Mouse (Mus musculus) embryonic facial prominence, embryonic 10.5 days (tissue): ENCODE data around the gene Map4. TPM values are rescaled to one million over a fixed set of nuclear protein-coding genes. Genes with fewer than 3 reads are reported as not detected.
"Not testable (repeated sequence)": the region's sequence is repeated elsewhere in the genome, so short reads cannot be mapped to it uniquely, and the experiment has no call there.

Source experiments
- DNase-seq: peaks from one replicate; pipeline ENCODE4 v3.0.0-alpha.2; 2017; ENCODE audit warnings: low spot score
- H3K27ac ChIP-seq: fragments of 300-500 bp; sonication (generic); replicated peaks from 2 replicates; pipeline ENCODE4 v1.5.1; 2016; ENCODE audit warnings: mild to moderate bottlenecking
- H3K27me3 ChIP-seq: fragments of 300-500 bp; sonication (generic); replicated peaks from 2 replicates; pipeline ENCODE4 v1.6.1; 2016; ENCODE audit warnings: low read depth, mild to moderate bottlenecking; ENCODE audit not compliant: poor library complexity, severe bottlenecking
- H3K36me3 ChIP-seq: fragments of 300-500 bp; sonication (generic); replicated peaks from 2 replicates; pipeline ENCODE4 v1.6.1; 2016; ENCODE audit warnings: mild to moderate bottlenecking, moderate library complexity
- H3K4me1 ChIP-seq: fragments of 300-500 bp; sonication (generic); 2 replicates; pipeline ENCODE4 v1.6.1; 2016
- H3K4me3 ChIP-seq: fragments of 300-500 bp; sonication (generic); 2 replicates; pipeline ENCODE4 v1.5.1; 2016; ENCODE audit warnings: mild to moderate bottlenecking, moderate library complexity
- H3K9me3 ChIP-seq: fragments of 300-500 bp; sonication (generic); 2 replicates; pipeline ENCODE4 v1.6.1; 2016; ENCODE audit warnings: mild to moderate bottlenecking
- WGBS: fragments of 180-500 bp; shearing (Covaris S2); methylation state at CpG from one replicate; pipeline ENCODE4 v1.1.7; 2016; 5-methylcytosine and 5-hydroxymethylcytosine counted together
- polyA plus RNA-seq: library from polyadenylated mRNA; unstranded; fragments of >200 nt; fragmentation: Nextera tagmentation; extraction: Ambion mirVana; gene quantifications from 2 replicates; pipeline ENCODE4 v1.2.1, GENCODE M21; 2016

Gene Map4
- polyA plus RNA-seq, 1 experiment from 2014 or later = 48.5 TPM

- Histone ChIP-seq H3K4me3 (no peak overlapping the region), H3K27ac (0 out of 2 replicates have a peak overlapping the region, but pooled peaks have one; percentile 14)
- no peak for DNase-seq
Measured at GRCm38 (mm10) chr9:110054781-110055180, 123.5 kb downstream of the Map4 start.

DNA sequence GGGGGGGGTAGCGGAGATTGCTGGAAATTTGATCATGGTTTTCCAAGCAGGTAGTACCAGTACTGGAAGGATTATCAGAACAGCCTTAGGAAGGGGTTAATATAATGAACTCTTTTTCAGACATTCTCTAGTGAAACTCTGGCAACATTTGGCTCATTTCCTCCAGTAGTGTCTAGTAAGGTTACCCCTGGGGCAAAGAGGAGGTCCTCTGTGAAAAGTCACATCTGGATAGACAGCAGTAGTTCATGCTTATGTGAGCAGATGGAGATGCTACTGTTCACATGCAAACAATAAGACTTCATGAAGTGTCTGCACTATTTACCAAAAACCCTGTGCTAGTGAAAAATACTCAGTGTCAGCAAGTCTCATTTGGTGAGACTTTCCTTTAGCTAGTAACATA is 125.9 kb downstream of the Map4 start:
- Histone ChIP-seq H3K4me1 (peaks cover 23% of the 10 kb centered on the region), H3K36me3 (no peaks in the 10 kb centered on the region; the same call in 1 of the 2 replicates), H3K27ac (no peak overlapping the region), H3K27me3 (no peaks in the 10 kb centered on the region), H3K9me3 (no peaks in the 10 kb centered on the region), H3K4me3 (no peak overlapping the region)
- WGBS = 88% methylated on average over 1 of the region's 1 CpGs
- no peak for DNase-seq

More at GRCm38 (mm10) chr9:110054781-110055180, 123.5 kb downstream of the Map4 start:
- H3K4me1 ChIP-seq = peaks cover 29% of the 10 kb centered on the region
- no peaks in the 10 kb centered on the region; the same call in 1 of the 2 replicates for H3K36me3 ChIP-seq
- 78% methylated on average over 3 of the region's 3 CpGs for WGBS
- H3K27me3 ChIP-seq = no peaks in the 10 kb centered on the region
- no peaks in the 10 kb centered on the region for H3K9me3 ChIP-seq

DNA sequence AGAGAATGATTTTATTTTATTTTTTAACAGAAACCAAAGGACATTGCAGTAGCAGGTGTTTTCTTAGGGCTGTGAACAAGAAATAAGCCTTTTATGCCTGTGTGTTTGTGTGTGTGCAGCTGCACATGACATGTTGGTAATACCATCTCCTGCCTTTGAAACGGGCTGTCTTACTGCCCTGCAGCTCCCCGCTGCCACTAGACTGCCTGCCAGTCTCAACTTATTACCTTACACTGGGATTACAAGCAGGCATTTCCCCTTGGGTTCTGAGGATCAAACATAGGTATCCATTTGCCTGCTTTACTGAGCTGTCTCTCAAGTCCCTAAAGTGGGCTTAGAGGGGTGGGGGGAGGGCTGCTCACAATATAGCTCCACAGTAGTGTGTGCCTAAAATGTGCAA is 129.5 kb downstream of the Map4 start:
- H3K36me3 ChIP-seq = peaks cover 11% of the 10 kb centered on the region
- H3K9me3 ChIP-seq = no peaks in the 10 kb centered on the region
- 79% methylated on average over 2 of the region's 2 CpGs for WGBS
- H3K4me3 ChIP-seq = no peak overlapping the region
- H3K27ac ChIP-seq = no peak overlapping the region
- no peaks in the 10 kb centered on the region for H3K4me1 ChIP-seq
- no peaks in the 10 kb centered on the region for H3K27me3 ChIP-seq
- no peak for DNase-seq

DNA sequence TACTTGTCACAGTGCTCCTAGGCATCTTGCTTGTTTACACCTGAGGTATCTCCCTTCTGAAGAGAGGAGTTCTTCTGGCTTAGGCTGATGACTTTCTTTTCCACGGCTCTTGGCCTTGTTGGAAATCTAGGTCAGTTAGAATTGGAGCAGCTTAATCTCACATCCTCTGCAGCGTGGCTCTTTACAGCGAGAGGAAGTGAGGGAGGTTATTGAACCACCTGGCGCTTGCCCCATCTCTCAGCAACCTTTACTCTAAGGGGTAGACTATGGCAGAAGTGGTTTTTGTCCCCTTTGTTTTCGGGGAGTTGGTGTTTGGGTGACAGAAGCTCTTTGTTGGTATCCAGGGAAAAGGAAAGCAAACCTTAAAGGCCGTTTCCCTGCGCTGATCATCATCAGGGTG is 131.1 kb downstream of the Map4 start:
- H3K27ac ChIP-seq = no peak overlapping the region
- WGBS = 85% methylated on average over 7 of the region's 7 CpGs
- H3K36me3 ChIP-seq = peaks cover 20% of the 10 kb centered on the region
- H3K4me3 ChIP-seq = no peak overlapping the region
- no peak for DNase-seq
- H3K4me1 ChIP-seq = no peaks in the 10 kb centered on the region
- no peaks in the 10 kb centered on the region for H3K27me3 ChIP-seq
- no peaks in the 10 kb centered on the region for H3K9me3 ChIP-seq

GRCm38 (mm10) chr9:110062861-110063260 is 131.6 kb downstream of the Map4 start:
- 91% methylated on average over 6 of the region's 6 CpGs for WGBS
- Histone ChIP-seq H3K36me3 (peaks cover 25% of the 10 kb centered on the region), H3K4me1 (no peaks in the 10 kb centered on the region), H3K27me3 (no peaks in the 10 kb centered on the region), H3K9me3 (no peaks in the 10 kb centered on the region), H3K4me3 (no peak overlapping the region), H3K27ac (no peak overlapping the region)
- DNase-seq = no peak

- H3K27ac ChIP-seq = no peak overlapping the region
- peaks cover 43% of the 10 kb centered on the region for H3K36me3 ChIP-seq
- H3K4me3 ChIP-seq = no peak overlapping the region
- H3K27me3 ChIP-seq = no peaks in the 10 kb centered on the region
- no peaks in the 10 kb centered on the region for H3K4me1 ChIP-seq
- DNase-seq = no peak
- no peaks in the 10 kb centered on the region for H3K9me3 ChIP-seq
Measured at GRCm38 (mm10) chr9:110064641-110065040, 133.4 kb downstream of the Map4 start.

GRCm38 (mm10) chr9:110068745-110069144 is 137.5 kb downstream of the Map4 start:
- H3K4me3 ChIP-seq = no peak overlapping the region
- no peaks in the 10 kb centered on the region for H3K4me1 ChIP-seq
- no peaks in the 10 kb centered on the region for H3K27me3 ChIP-seq
- H3K9me3 ChIP-seq = no peaks in the 10 kb centered on the region
- 94% methylated on average over 6 of the region's 6 CpGs for WGBS
- peaks cover 82% of the 10 kb centered on the region for H3K36me3 ChIP-seq
- DNase-seq = no peak
- no peak overlapping the region for H3K27ac ChIP-seq

DNA sequence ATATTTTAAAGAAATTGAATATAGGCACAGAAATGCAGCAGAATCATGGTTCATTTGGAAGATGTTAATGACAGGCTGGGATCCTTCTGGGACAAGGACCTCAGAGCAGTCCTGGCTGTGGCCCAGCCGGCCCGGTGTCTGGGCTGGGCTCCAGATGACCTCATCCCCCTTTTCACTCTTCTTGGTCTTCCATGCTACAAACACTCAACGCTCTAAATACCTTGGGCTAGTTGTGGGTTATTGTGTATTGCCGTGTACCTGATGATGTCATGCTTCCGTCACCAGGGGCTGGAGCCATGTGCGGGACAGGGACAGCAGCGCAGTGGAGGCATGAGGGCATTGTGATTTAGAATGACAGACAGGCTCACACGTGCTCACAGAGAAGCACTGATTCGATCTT is 139.1 kb downstream of the Map4 start:
- DNase-seq = no peak
- no peaks in the 10 kb centered on the region for H3K9me3 ChIP-seq
- WGBS = 90% methylated on average over 9 of the region's 9 CpGs
- no peak overlapping the region for H3K4me3 ChIP-seq
- H3K4me1 ChIP-seq = no peaks in the 10 kb centered on the region
- no peaks in the 10 kb centered on the region for H3K27me3 ChIP-seq
- H3K36me3 ChIP-seq = peaks cover 85% of the 10 kb centered on the region
- H3K27ac ChIP-seq = no peak overlapping the region

DNA sequence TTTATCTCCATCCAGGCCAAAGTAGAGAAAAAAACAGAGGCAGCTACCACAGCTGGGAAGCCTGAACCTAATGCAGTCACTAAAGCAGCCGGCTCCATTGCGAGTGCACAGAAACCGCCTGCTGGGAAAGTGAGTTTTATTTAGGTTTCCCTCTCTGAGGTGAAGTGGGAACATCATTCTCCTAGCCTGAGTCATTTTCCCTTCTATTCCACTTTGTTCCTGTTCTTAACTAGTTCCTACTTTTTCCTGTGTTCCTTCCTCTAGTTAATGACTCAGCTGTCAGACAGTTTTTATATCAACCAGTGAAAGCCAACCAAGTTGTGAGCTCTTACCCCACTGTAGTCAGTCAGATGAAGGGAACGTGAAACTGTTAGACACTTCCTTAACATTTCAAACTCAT is 139.8 kb downstream of the Map4 start:
- peaks cover 90% of the 10 kb centered on the region for H3K36me3 ChIP-seq
- 89% methylated on average over 4 of the region's 4 CpGs for WGBS
- no peak overlapping the region for H3K27ac ChIP-seq

DNA sequence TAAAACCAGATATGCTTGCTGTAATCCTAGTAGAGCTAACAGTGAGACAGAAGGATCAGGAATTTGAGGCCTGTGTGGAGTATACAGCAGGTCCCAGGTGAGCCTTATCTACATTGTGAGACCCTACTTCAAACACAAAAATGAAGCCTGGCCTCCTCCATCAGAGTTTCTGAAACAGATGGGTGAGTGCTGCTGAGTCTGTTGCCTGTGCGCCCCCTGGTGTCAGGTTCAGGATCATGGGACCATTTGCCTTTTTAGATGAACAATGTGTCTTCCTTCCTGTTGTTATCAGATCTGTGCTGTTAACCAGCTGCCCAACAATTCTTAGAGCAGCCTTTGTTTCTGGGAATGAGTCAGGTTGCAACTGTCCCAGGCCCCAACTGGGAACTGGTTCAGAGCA is 140.6 kb downstream of the Map4 start:
- Histone ChIP-seq H3K9me3 (no peaks in the 10 kb centered on the region), H3K27me3 (no peaks in the 10 kb centered on the region), H3K4me3 (no peak overlapping the region), H3K36me3 (peaks cover 90% of the 10 kb centered on the region), H3K27ac (no peak overlapping the region), H3K4me1 (no peaks in the 10 kb centered on the region)
- 4% methylated on average over 1 of the region's 1 CpGs for WGBS
- peak; percentile 79 for DNase-seq

More for the DNA sequence above, 139.8 kb downstream of the Map4 start:
- DNase-seq = no peak
- no peak overlapping the region for H3K4me3 ChIP-seq
- no peaks in the 10 kb centered on the region for H3K4me1 ChIP-seq
- H3K9me3 ChIP-seq = no peaks in the 10 kb centered on the region
- H3K27me3 ChIP-seq = no peaks in the 10 kb centered on the region

DNA sequence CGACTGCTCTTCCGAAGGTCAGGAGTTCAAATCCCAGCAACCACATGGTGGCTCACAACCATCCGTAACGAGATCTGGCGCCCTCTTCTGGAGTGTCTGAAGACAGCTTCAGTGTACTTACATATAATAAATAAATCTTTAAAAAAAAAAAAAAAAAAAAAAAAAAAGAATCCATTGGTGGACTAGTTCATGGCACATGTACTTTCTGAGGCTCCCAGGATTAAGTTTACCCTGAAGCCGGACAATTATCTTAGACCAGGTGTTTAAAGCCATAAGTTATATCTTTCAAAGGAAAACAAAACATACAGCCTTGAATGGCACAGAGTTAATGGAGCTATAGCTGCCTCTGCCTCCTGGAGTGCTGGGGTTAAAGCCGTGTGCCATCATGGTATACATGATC is 145.2 kb downstream of the Map4 start:
- H3K9me3 ChIP-seq, DNase-seq, H3K4me3 ChIP-seq, H3K4me1 ChIP-seq, H3K27me3 ChIP-seq, H3K27ac ChIP-seq: not testable (repeated sequence)
- 74% methylated on average over 6 of the region's 7 CpGs for WGBS
- peaks cover 88% of the 10 kb centered on the region for H3K36me3 ChIP-seq

- no peaks in the 10 kb centered on the region for H3K9me3 ChIP-seq
- H3K4me3 ChIP-seq = no peak overlapping the region
- 69% methylated on average over 3 of the region's 3 CpGs for WGBS
- DNase-seq = no peak
- H3K36me3 ChIP-seq = peaks cover 93% of the 10 kb centered on the region
- no peaks in the 10 kb centered on the region for H3K27me3 ChIP-seq
- H3K4me1 ChIP-seq = no peaks in the 10 kb centered on the region
- H3K27ac ChIP-seq = no peak overlapping the region
Measured at GRCm38 (mm10) chr9:110081066-110081465, 149.8 kb downstream of the Map4 start.

DNA sequence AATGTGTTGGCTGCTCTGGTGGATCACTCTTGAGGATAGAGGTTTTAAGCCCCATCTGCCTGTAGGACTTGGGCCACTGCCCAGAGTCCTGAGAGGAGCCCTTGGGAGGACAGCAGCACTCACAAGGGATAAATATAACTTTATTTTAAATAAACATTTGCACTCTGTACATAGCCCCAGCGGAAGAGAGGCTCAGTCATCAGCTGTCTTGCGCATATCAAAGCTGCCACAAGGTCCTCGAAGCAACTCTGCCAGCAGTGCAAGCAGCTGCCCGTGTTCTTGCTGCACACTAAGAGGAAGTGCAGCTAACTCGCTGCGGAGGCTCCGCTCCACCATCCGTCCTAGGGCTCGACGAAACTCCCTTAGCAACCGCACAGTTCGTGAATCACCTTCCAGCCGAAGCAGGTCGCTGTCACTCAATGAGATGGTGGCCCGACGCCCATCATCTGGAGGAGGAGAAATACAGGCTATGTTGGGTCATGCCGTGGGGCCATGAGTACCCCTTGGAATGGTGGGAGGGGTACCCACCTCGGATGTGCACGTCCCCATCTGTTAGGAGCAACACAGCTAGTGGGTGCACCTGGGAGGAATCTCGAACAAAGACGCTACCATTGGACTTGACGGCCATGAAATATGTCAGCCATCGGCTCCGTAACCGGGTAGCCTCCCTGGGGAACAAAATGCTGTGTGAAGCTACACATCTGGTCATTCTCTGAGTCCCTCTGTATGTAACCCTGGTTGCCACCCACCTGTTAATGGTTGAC is 153.1 kb downstream of the Map4 start:
- H3K4me3 ChIP-seq = no peak overlapping the region
- no peaks in the 10 kb centered on the region for H3K4me1 ChIP-seq
- no peak for DNase-seq
- H3K9me3 ChIP-seq = no peaks in the 10 kb centered on the region
- WGBS = 92% methylated on average over 25 of the region's 25 CpGs
- H3K27ac ChIP-seq = no peak overlapping the region
- H3K27me3 ChIP-seq = no peaks in the 10 kb centered on the region
- H3K36me3 ChIP-seq = peaks cover 100% of the 10 kb centered on the region
